Mouse (Mus musculus) MN1 (cell line): Measurements from ENCODE around the gene Traf3.

Experiments
- DNase-seq: peaks from one replicate; pipeline ENCODE4 v3.0.0-alpha.2; 2016; ENCODE audit warnings: low spot score

Traf3 gene

GRCm38 (mm10) chr12:111165831-111166591, at the start of gene Traf3:
Gene Traf3, plus strand, starts transcription at chr12:111166370.
- DNase-seq, result peak; percentile 75

- no peak for DNase-seq
Measured at GRCm38 (mm10) chr12:111119506-111120085, 46.6 kb upstream of the Traf3 start.

DNA sequence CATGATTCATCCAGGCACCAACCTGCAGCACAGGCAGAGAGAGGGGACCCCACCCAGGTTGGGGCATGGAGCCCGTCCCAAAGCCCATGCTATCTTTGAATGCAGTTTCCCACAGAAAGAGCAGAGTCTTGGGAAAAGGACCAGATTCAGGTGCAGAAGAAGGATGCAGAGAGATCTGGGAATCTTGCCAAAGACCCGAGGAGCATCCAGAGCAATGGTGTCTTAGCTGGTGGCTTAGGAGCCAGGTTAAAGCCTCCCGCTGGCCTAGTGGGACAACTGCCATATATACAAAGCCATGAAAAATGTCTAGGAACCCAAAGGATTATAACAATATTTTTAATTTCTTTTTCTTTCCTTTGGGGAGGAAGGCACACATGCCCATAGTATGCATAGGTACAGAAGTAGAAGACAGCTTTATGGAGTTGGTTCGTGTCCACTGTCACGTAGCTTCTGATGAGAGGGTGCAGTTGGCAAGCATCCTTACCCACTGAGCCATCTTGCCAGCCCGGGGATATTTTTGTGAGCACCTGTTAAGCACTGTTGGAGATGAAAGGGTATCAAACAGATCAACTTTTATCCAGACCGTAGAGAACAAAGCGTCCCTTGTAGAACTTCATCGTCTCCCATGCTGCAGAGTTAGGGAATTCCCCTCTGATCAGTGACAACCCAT, 45.1 kb upstream of the Traf3 start:
- DNase-seq, result no peak

GRCm38 (mm10) chr12:111122332-111122852, 43.8 kb upstream of the Traf3 start:
- DNase-seq, result no peak

DNA sequence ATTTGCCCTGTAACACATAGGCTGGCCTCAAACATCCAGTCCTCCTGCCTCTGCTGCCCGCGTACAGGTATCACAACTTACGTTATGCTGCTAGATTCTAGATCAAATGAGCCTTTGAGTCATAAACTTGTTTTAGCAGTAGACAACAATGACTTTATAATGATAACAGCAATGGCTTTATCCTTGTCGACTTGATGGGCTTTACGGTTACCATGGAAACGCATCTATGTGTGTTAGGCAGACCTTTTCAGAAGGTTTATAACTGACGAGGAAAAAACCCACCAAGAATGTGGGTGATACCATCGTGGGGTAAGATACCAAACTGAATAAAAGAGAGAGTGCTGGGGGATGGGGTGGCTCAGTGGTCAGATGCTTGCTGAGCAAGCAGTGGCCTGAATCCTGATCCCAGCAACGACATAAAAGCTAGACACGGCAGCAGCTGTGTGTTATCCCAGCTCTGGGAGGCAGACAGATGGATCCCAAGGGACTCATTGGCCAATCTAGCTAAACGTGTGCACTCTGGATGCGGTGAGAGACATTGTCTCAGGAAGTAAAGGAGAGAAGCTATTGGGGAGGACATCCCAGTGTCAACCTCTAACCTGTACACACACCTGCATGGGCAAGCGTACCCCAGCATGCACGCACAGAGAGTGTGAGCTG, 41.4 kb upstream of the Traf3 start:
- no peak for DNase-seq

DNA sequence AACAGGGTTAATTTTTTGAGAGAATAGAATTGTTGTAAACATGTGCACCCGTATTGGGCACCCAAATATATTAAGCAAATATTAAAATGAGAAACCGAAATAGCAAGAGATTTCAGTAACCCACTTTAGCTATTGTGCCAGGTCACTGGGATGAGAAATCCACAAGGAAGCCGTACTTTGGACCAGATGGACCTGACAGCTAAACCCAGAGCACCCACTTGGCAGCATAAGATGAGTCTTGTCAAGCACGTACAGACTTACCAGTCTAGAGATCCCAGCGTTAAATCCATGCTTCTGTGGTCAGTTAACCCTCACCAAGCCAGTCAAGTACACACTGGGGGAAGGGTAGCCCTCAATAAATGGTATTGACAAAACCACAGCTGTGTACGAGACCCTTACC, 40.5 kb upstream of the Traf3 start:
- no peak for DNase-seq

- no peak for DNase-seq
Measured at GRCm38 (mm10) chr12:111134169-111134568, 32.0 kb upstream of the Traf3 start.

DNA sequence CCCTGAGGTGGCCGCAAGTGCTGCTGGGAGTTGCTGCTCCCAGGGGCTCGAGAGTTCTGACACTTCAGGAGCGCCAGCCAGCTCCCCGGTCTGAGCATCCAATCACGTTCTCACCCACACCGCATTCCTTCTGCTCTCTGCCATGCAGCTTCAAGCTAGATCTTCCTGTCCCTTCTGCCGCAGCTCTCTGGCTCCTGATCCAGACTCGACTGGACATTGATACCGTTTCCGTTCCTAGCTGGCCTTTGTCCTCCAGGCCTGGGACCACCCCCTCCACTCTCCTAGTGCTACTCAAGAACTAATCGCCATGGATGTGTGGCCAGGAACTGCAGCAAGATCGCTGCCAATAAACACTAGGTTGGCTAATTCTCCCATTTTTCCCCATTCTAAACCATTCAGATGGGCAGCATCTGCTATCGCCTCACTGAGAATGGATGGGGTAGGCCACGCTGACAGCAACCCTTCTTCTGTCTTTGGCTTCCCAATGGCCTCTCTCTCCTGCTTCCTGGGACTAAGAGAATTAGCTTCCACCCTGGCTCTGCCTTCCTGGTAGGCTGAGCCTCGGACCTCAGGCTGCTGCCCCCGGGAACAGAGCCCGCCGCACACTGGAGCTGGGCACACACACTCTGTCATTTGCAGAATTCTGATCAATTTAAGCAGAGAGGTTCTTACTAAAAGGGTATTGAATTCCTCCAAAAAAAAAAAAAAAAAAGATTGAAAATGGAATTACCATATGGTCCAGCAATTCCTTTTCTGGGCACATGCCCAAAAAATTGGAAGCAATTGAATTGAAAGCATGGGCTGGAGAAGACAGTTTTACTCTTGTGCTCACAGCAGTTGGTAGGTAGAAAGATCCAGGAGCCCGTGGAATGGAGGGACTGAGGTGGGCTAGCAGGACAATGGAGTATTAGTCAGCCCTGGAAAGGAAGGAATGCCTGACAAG, 31.1 kb upstream of the Traf3 start:
- no peak for DNase-seq

GRCm38 (mm10) chr12:111135953-111136352, 30.2 kb upstream of the Traf3 start:
- DNase-seq, result no peak

DNA sequence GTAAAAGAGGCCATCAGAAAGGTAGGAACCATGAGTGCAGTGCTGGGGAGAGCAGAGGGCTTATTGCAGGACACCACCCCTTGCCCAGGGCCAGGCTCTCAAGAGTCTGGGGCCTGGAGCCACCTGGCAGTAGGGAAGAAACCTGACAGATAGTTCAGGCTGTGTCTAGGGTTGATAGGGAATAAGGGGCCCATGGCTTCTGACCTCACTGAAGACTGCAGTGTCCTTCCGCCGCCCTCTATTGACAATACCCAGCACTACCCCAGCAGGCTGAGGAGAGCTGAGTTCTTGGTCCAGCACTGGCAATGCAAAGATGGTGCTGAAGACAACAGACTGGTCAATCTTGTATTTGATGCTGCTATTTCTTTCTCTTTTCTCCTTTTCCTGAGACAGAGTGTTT, 29.1 kb upstream of the Traf3 start:
- DNase-seq, result no peak

DNA sequence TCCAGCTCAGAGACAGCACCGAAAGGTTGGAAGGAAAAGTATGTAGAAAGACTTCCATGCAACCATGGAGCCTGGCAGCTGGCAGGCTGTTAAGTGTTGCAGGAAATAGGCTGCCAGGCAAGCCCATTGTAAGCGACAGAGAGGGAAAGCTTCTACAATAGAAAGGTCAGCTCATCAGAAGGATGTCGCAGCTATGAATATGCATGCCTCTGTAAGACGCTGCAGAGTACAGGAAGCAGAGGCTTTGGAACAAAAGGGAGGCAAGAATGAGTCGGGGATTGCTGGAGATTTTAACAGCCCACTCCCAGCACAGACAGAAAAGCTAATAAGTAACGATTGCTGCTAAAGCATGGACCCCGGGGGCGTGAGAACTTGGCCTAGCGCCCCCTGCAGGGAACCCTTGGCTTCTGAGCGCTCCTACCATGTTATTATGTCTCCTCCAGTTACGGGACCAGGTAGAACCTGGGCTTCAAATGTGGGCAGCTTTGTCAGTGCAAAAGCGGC, 23.1 kb upstream of the Traf3 start:
- no peak for DNase-seq

DNA sequence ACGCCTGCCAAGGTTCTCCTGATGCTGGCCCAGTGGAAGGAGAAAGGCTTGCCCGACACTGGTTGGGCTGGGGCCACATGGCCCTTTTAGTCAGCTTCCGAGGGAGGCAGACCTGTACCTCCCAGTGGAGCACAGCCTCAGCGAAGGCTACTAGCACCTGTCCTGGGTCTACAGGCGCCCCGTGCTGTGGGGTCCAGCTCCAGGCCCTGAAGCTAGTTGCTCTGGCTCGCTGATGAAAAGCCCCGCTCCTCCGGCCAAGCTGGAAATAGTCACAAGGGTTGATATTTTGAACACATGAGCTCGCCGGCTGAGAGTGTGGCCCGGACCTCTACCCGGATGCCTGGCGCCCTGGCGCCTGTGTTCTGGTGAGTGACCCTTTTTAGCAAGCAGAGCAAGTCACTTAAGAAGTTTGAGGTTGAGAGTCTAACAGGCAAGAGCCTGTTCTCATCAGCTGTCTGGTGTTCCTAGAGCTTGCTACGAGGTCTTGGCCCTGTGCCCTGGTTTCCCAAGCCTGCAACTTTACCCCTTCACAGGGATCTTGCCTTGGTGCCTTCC, 22.6 kb upstream of the Traf3 start:
- no peak for DNase-seq

DNA sequence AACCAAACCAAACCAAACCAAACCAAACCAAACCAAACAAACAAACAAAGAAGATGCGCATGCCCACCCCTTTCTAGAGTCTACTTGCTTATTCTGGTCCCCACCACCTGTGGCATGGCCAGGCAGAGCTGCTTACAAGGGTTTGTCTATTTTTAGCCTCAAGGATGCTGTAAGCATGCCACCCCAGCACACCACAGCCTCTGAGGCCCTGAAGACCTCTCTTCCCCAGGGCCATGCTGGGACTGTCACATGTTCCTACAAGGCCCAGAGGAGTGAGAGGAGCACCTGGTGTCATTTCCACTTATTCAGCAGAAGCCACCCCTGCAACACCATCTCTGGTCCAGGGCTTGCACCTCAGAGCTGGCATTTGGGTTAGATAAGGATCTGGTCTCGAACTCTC, 21.6 kb upstream of the Traf3 start:
- no peak for DNase-seq

DNA sequence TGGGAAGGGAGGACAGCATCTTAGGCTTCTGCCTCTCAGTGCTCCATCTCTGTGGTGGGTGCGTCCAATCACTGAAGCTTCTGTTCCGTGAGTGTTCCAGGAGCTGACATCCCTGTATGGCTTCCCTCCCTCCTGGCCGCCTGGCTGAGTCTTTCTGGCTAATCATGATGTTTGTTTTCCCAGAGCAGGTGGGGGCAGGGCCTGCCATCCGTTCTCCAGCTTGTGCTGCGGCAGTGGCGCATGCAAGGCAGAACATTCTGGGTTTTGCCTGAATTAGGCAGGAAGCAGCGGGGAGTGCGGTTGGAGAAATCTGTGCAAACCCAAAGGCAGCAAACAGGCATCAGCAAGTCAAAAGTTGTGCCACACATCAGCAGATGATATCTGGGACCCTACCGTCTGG, 20.9 kb upstream of the Traf3 start:
- DNase-seq, result no peak

GRCm38 (mm10) chr12:111149495-111150235, 16.5 kb upstream of the Traf3 start:
- no peak for DNase-seq

DNA sequence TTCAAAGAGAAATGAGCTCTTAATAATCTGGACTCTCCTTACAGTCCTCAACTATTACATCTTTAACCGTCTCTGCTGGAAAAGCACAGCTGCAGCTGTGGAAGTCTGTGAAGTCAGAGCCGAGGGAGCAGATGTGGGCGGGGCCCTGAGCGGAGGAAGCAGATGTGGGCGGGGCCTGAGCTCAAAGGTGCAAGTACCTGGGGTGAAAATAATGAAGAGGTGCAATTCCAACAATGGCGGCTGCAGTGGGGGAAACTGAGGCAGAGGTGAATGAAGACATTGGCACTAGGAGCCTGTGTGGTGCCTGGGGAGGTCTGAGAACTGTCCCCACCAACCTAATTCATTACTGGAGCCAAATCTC, 16.0 kb upstream of the Traf3 start:
- DNase-seq, result no peak

GRCm38 (mm10) chr12:111151422-111152156, 14.6 kb upstream of the Traf3 start:
- DNase-seq, result no peak

- no peak for DNase-seq
Measured at GRCm38 (mm10) chr12:111152579-111152978, 13.6 kb upstream of the Traf3 start.

DNA sequence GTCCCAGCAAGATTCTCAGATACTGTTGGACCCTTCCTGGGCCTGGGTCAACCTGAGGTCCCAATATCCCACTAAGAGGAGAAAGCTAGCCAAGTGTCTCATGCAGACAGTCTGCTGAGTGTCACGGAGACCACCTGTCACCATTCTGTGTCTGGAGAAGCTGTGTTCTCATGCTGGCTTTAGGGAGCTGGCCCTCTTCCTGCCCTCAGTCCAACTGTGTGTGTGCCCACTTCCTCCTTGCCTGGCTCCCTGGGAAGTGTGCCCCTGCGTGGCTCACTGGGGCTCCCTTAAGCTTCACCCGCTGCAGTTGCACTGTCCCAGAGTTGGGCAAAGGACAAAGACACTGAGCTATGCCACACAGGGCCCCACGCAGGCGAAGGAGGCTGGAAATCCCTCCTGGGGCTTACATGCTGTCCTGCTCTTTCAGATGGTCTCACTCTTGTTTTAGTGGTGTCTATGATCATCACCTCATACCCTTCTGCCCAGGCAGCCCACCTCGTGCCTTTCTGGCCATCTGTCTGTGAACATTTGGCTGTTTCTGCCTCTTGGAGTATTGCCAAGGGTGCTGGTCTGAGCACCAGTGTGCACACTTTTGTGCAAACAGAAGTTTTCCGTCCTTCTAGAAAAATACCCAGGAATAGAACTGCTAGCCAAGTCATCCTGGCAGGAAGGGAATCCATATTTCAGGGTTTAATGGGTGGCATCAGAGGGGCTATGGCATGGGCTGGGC, 13.0 kb upstream of the Traf3 start:
- no peak for DNase-seq
